Mouse (Mus musculus) intestine, embryonic 16.5 days (tissue): ENCODE measurements around the gene Rfpl4. TPM values are rescaled to one million over a fixed set of nuclear protein-coding genes. Genes with fewer than 3 reads are reported as not detected.
A peak's percentile ranks its signal among the peaks of the same experiment; 100 is the strongest.
"Not testable (repeated sequence)": the region's sequence is repeated elsewhere in the genome, so short reads cannot be mapped to it uniquely, and the experiment has no call there.

ENCODE experiments used
- ATAC-seq: fragments of 200-750 bp; cut with Nextera tagmentation; 2 replicates; pipeline ENCODE4 v1.8.0; 2017; ENCODE audit warnings: moderate TSS enrichment, moderate library complexity
- H3K27ac ChIP-seq: fragments of 300-500 bp; sonication (generic); 2 replicates; pipeline ENCODE4 v1.5.1; 2014; ENCODE audit warnings: mild to moderate bottlenecking, low read length
- H3K27me3 ChIP-seq: fragments of 300-500 bp; sonication (generic); replicated peaks from 2 replicates; pipeline ENCODE4 v1.6.1; 2014; ENCODE audit warnings: low read length, control low read depth, mixed read lengths; ENCODE audit not compliant: control insufficient read depth, insufficient read depth
- H3K36me3 ChIP-seq: fragments of 300-500 bp; sonication (generic); 2 replicates; pipeline ENCODE4 v1.6.1; 2014; ENCODE audit warnings: low read length, control low read depth; ENCODE audit not compliant: control insufficient read depth, insufficient read depth
- H3K4me1 ChIP-seq: fragments of 300-500 bp; sonication (generic); 2 replicates; pipeline ENCODE4 v1.6.1; 2014; ENCODE audit warnings: low read length, control low read depth, mixed read lengths; ENCODE audit not compliant: control insufficient read depth, insufficient read depth
- H3K4me2 ChIP-seq: fragments of 300-500 bp; sonication (generic); 2 replicates; pipeline ENCODE4 v1.6.1; 2014; ENCODE audit warnings: low read depth, low read length, control low read depth
- H3K4me3 ChIP-seq: fragments of 300-500 bp; sonication (generic); 2 replicates; pipeline ENCODE4 v1.5.1; 2014; ENCODE audit warnings: mild to moderate bottlenecking, low read length
- H3K9ac ChIP-seq: fragments of 300-500 bp; sonication (generic); 2 replicates; pipeline ENCODE4 v1.6.1; 2014; ENCODE audit warnings: low read depth, low read length
- H3K9me3 ChIP-seq: fragments of 300-500 bp; sonication (generic); 2 replicates; pipeline ENCODE4 v1.6.1; 2016; ENCODE audit warnings: low read length, control low read depth; ENCODE audit not compliant: control insufficient read depth
- WGBS: fragments of 180-500 bp; shearing (Covaris S2); extraction: QIAGEN DNeasy Blood & Tissue Kit; methylation state at CpG from one replicate; pipeline ENCODE4 v1.1.7; 2014; 5-methylcytosine and 5-hydroxymethylcytosine counted together
- polyA plus RNA-seq: library from polyadenylated mRNA; unstranded; fragments of >200 nt; fragmentation: Nextera tagmentation; extraction: Ambion mirVana; gene quantifications from 2 replicates; pipeline ENCODE4 v1.2.1, GENCODE M21; 2015

Rfpl4 gene
- polyA plus RNA-seq = not detected in 2 replicates

GRCm38 (mm10) chr7:5116850-5117249 lies at the start of gene Rfpl4:
Rfpl4 (minus strand) TSS chr7:5116950.
- no peak within 1 kb of the TSS for H3K4me2 ChIP-seq
- no peak for ATAC-seq
- H3K9ac ChIP-seq = no peak within 1 kb of the TSS
- no peaks in the 10 kb centered on the region for H3K27me3 ChIP-seq
- 86% methylated on average over 3 of the region's 3 CpGs for WGBS
- no peaks in the 10 kb centered on the region for H3K9me3 ChIP-seq
- no peaks in the 10 kb centered on the region for H3K36me3 ChIP-seq
- H3K27ac ChIP-seq = no peak within 1 kb of the TSS
- no peaks in the 10 kb centered on the region for H3K4me1 ChIP-seq
- no peak within 1 kb of the TSS for H3K4me3 ChIP-seq

- H3K9me3 ChIP-seq, H3K36me3 ChIP-seq, H3K4me3 ChIP-seq, H3K4me1 ChIP-seq, H3K4me2 ChIP-seq, H3K27ac ChIP-seq, ATAC-seq, H3K27me3 ChIP-seq, H3K9ac ChIP-seq: not testable (repeated sequence)
Observed at GRCm38 (mm10) chr7:5149570-5149969, 32.8 kb upstream of the Rfpl4 start, which contains the start of gene Vmn1r55. Vmn1r55 (minus strand) TSS chr7:5149670.

GRCm38 (mm10) chr7:5125549-5126406 lies 9.0 kb upstream of the Rfpl4 start, which contains the start of gene Rasl2-9:
Rasl2-9 (minus strand) TSS chr7:5125950.
- Histone ChIP-seq H3K27me3 (no peaks in the 10 kb centered on the region), H3K4me2 (peak within 1 kb of the TSS; percentile 75), H3K9ac (peak within 1 kb of the TSS; percentile 67), H3K27ac (no peak within 1 kb of the TSS), H3K9me3 (no peaks in the 10 kb centered on the region), H3K4me1 (0 out of 2 replicates have a peak, but pooled peaks cover 3% of the 10 kb centered on the region), H3K36me3 (no peaks in the 10 kb centered on the region), H3K4me3 (peak within 1 kb of the TSS; percentile 42)
- ATAC-seq = peak; percentile 96
- WGBS = 18% methylated on average over 42 of the region's 42 CpGs

GRCm38 (mm10) chr7:5125078-5125477 lies 8.3 kb upstream of the Rfpl4 start:
- Histone ChIP-seq H3K27ac (no peak overlapping the region), H3K27me3 (no peaks in the 10 kb centered on the region), H3K4me3 (no peak overlapping the region), H3K9ac (no peak overlapping the region), H3K4me1 (0 out of 2 replicates have a peak, but pooled peaks cover 3% of the 10 kb centered on the region), H3K36me3 (no peaks in the 10 kb centered on the region), H3K9me3 (no peaks in the 10 kb centered on the region), H3K4me2 (no peak overlapping the region)
- WGBS = 91% methylated on average over 8 of the region's 8 CpGs
- no peak for ATAC-seq

GRCm38 (mm10) chr7:5112701-5113100 lies 4.0 kb downstream of the Rfpl4 start:
- ATAC-seq = no peak
- H3K27me3 ChIP-seq = no peaks in the 10 kb centered on the region
- no peaks in the 10 kb centered on the region for H3K4me1 ChIP-seq
- no peaks in the 10 kb centered on the region for H3K36me3 ChIP-seq
- no peaks in the 10 kb centered on the region for H3K9me3 ChIP-seq
- H3K9ac ChIP-seq = no peak overlapping the region
- no peak overlapping the region for H3K27ac ChIP-seq
- WGBS = 39% methylated on average over 3 of the region's 3 CpGs
- H3K4me2 ChIP-seq = no peak overlapping the region
- H3K4me3 ChIP-seq = no peak overlapping the region

GRCm38 (mm10) chr7:5109301-5109700 lies 7.4 kb downstream of the Rfpl4 start:
- Histone ChIP-seq H3K27ac (no peak overlapping the region), H3K27me3 (no peaks in the 10 kb centered on the region), H3K9ac (no peak overlapping the region), H3K36me3 (no peaks in the 10 kb centered on the region), H3K4me2 (no peak overlapping the region), H3K4me3 (no peak overlapping the region), H3K9me3 (no peaks in the 10 kb centered on the region), H3K4me1 (no peaks in the 10 kb centered on the region)
- WGBS = 87% methylated on average over 8 of the region's 8 CpGs
- ATAC-seq = no peak

GRCm38 (mm10) chr7:5108272-5108671 lies 8.5 kb downstream of the Rfpl4 start:
- Histone ChIP-seq H3K27ac (no peak overlapping the region), H3K4me2 (no peak overlapping the region), H3K27me3 (no peaks in the 10 kb centered on the region), H3K9ac (no peak overlapping the region), H3K9me3 (no peaks in the 10 kb centered on the region), H3K4me1 (no peaks in the 10 kb centered on the region), H3K4me3 (no peak overlapping the region), H3K36me3 (no peaks in the 10 kb centered on the region)
- ATAC-seq = no peak
- 75% methylated on average over 4 of the region's 4 CpGs for WGBS

- Histone ChIP-seq H3K4me1 (no peaks in the 10 kb centered on the region), H3K4me2 (no peak overlapping the region), H3K27ac (no peak overlapping the region), H3K9ac (no peak overlapping the region), H3K27me3 (no peaks in the 10 kb centered on the region), H3K4me3 (no peak overlapping the region), H3K36me3 (peaks cover 5% of the 10 kb centered on the region), H3K9me3 (no peaks in the 10 kb centered on the region)
- ATAC-seq = no peak
- WGBS = 74% methylated on average over 2 of the region's 2 CpGs
Observed at GRCm38 (mm10) chr7:5102564-5102963, 14.2 kb downstream of the Rfpl4 start.

GRCm38 (mm10) chr7:5101066-5101663 lies 15.6 kb downstream of the Rfpl4 start:
- Histone ChIP-seq H3K9ac (no peak overlapping the region), H3K4me3 (no peak overlapping the region), H3K9me3 (no peaks in the 10 kb centered on the region), H3K4me2 (no peak overlapping the region), H3K4me1 (no peaks in the 10 kb centered on the region), H3K27me3 (no peaks in the 10 kb centered on the region), H3K36me3 (peaks cover 10% of the 10 kb centered on the region), H3K27ac (no peak overlapping the region)
- 81% methylated on average over 10 of the region's 10 CpGs for WGBS
- ATAC-seq = no peak
